Mouse (Mus musculus) liver, embryonic 16.5 days (tissue): ENCODE data around the gene Pnrc1. TPM values are rescaled to one million over a fixed set of nuclear protein-coding genes. Genes with fewer than 3 reads are reported as not detected.
A peak's percentile ranks its signal among the peaks of the same experiment; 100 is the strongest.

Experiments
- ATAC-seq: fragments of 200-750 bp; cut with Nextera tagmentation; 2 replicates; pipeline ENCODE4 v1.8.0; 2017; ENCODE audit warnings: low read depth, mild to moderate bottlenecking, moderate number of reproducible peaks, moderate library complexity
- H3K27ac ChIP-seq: fragments of 300-500 bp; sonication (generic); 2 replicates; pipeline ENCODE4 v1.5.1; 2014; ENCODE audit warnings: mild to moderate bottlenecking, low read length
- H3K27me3 ChIP-seq: fragments of 300-500 bp; sonication (generic); 2 replicates; pipeline ENCODE4 v1.6.1; 2014; ENCODE audit warnings: low read depth, low read length, mixed read lengths; ENCODE audit not compliant: control insufficient read depth, insufficient read depth
- H3K36me3 ChIP-seq: fragments of 300-500 bp; sonication (generic); 2 replicates; pipeline ENCODE4 v1.6.1; 2014; ENCODE audit warnings: mild to moderate bottlenecking; ENCODE audit not compliant: control insufficient read depth, insufficient read depth
- H3K4me1 ChIP-seq: fragments of 300-500 bp; sonication (generic); 2 replicates; pipeline ENCODE4 v1.6.1; 2014; ENCODE audit warnings: low read depth, low read length, mixed read lengths; ENCODE audit not compliant: control insufficient read depth
- H3K4me2 ChIP-seq: fragments of 300-500 bp; sonication (generic); 2 replicates; pipeline ENCODE4 v1.6.1; 2014; ENCODE audit warnings: low read depth, low read length, mixed read lengths
- H3K4me3 ChIP-seq: fragments of 300-500 bp; sonication (generic); 2 replicates; pipeline ENCODE4 v1.5.1; 2014; ENCODE audit warnings: low read depth, mild to moderate bottlenecking, low read length
- H3K9ac ChIP-seq: fragments of 300-500 bp; sonication (generic); 2 replicates; pipeline ENCODE4 v1.6.1; 2014; ENCODE audit warnings: low read depth, low read length
- H3K9me3 ChIP-seq: fragments of 300-500 bp; sonication (generic); replicated peaks from 2 replicates; pipeline ENCODE4 v1.6.1; 2016; ENCODE audit warnings: low read length; ENCODE audit not compliant: control insufficient read depth
- WGBS: fragments of 180-500 bp; shearing (Covaris S2); extraction: QIAGEN DNeasy Blood & Tissue Kit; methylation state at CpG from one replicate; pipeline ENCODE4 v1.1.7; 2014; ENCODE audit not compliant: insufficient replicate concordance; 5-methylcytosine and 5-hydroxymethylcytosine counted together
- polyA plus RNA-seq: library from polyadenylated mRNA; unstranded; fragments of >200 nt; fragmentation: Nextera tagmentation; extraction: Ambion mirVana; gene quantifications from 2 replicates; pipeline ENCODE4 v1.2.1, GENCODE M21; 2015

The Pnrc1 gene
- polyA plus RNA-seq, 1 experiment from 2014 or later: 53.2 TPM

- no peak for ATAC-seq
- 59% methylated on average over 3 of the region's 3 CpGs for WGBS
- no peaks in the 10 kb centered on the region; the same call in 1 of the 2 replicates for H3K4me1 ChIP-seq
These were observed 7.9 kb downstream of the Pnrc1 start for GRCm38 (mm10) chr4:33281891-33282685.

GRCm38 (mm10) chr4:33273437-33273836 is 16.5 kb downstream of the Pnrc1 start:
- H3K27me3 ChIP-seq: no peaks in the 10 kb centered on the region
- 50% methylated on average over 3 of the region's 3 CpGs for WGBS
- H3K4me3 ChIP-seq: no peak overlapping the region
- H3K27ac ChIP-seq: no peak overlapping the region
- no peaks in the 10 kb centered on the region for H3K9me3 ChIP-seq
- H3K4me2 ChIP-seq: no peak overlapping the region
- ATAC-seq: no peak
- no peaks in the 10 kb centered on the region for H3K36me3 ChIP-seq
- no peaks in the 10 kb centered on the region for H3K4me1 ChIP-seq
- no peak overlapping the region for H3K9ac ChIP-seq

More at GRCm38 (mm10) chr4:33281891-33282685, 7.9 kb downstream of the Pnrc1 start:
- Histone ChIP-seq H3K27ac (no peak overlapping the region), H3K36me3 (no peaks in the 10 kb centered on the region), H3K4me2 (no peak overlapping the region), H3K9ac (no peak overlapping the region), H3K4me3 (no peak overlapping the region), H3K9me3 (no peaks in the 10 kb centered on the region), H3K27me3 (no peaks in the 10 kb centered on the region)

GRCm38 (mm10) chr4:33270386-33271314 is 19.3 kb downstream of the Pnrc1 start:
- 76% methylated on average over 11 of the region's 11 CpGs for WGBS
- no peak for ATAC-seq

GRCm38 (mm10) chr4:33264979-33265726 is 24.8 kb downstream of the Pnrc1 start:
- 53% methylated on average over 11 of the region's 11 CpGs for WGBS
- no peaks in the 10 kb centered on the region for H3K36me3 ChIP-seq
- no peak overlapping the region for H3K4me3 ChIP-seq
- no peaks in the 10 kb centered on the region for H3K9me3 ChIP-seq
- no peaks in the 10 kb centered on the region for H3K4me1 ChIP-seq
- no peak overlapping the region for H3K4me2 ChIP-seq
- no peak overlapping the region for H3K9ac ChIP-seq
- no peak overlapping the region for H3K27ac ChIP-seq
- no peak for ATAC-seq
- no peaks in the 10 kb centered on the region for H3K27me3 ChIP-seq

More at GRCm38 (mm10) chr4:33270386-33271314, 19.3 kb downstream of the Pnrc1 start:
- Histone ChIP-seq H3K4me1 (no peaks in the 10 kb centered on the region), H3K36me3 (no peaks in the 10 kb centered on the region), H3K9ac (no peak overlapping the region), H3K27ac (no peak overlapping the region), H3K4me3 (no peak overlapping the region), H3K4me2 (no peak overlapping the region), H3K27me3 (no peaks in the 10 kb centered on the region), H3K9me3 (no peaks in the 10 kb centered on the region)

- Histone ChIP-seq H3K9ac (no peak overlapping the region), H3K9me3 (no peaks in the 10 kb centered on the region), H3K27me3 (no peaks in the 10 kb centered on the region), H3K4me2 (no peak overlapping the region), H3K36me3 (no peaks in the 10 kb centered on the region), H3K4me3 (no peak overlapping the region), H3K27ac (no peak overlapping the region), H3K4me1 (no peaks in the 10 kb centered on the region; the same call in 1 of the 2 replicates)
- 48% methylated on average over 1 of the region's 1 CpGs for WGBS
- no peak for ATAC-seq
These were observed 27.1 kb downstream of the Pnrc1 start for GRCm38 (mm10) chr4:33262897-33263296.

- H3K36me3 ChIP-seq: no peaks in the 10 kb centered on the region
- H3K9me3 ChIP-seq: no peaks in the 10 kb centered on the region
- H3K4me1 ChIP-seq: no peaks in the 10 kb centered on the region; the same call in 1 of the 2 replicates
- no peaks in the 10 kb centered on the region for H3K27me3 ChIP-seq
- H3K4me2 ChIP-seq: no peak overlapping the region
- H3K27ac ChIP-seq: peak overlapping the region; percentile 25
- H3K9ac ChIP-seq: no peak overlapping the region
- H3K4me3 ChIP-seq: no peak overlapping the region
- 17% methylated on average over 7 of the region's 7 CpGs for WGBS
- peak; percentile 79 for ATAC-seq
These were observed 28.6 kb downstream of the Pnrc1 start for GRCm38 (mm10) chr4:33261311-33261753.

- ATAC-seq: no peak
- Histone ChIP-seq H3K9me3 (no peaks in the 10 kb centered on the region), H3K27ac (no peak overlapping the region), H3K4me2 (no peak overlapping the region), H3K36me3 (no peaks in the 10 kb centered on the region), H3K4me3 (no peak overlapping the region), H3K4me1 (no peaks in the 10 kb centered on the region; the same call in 1 of the 2 replicates), H3K9ac (no peak overlapping the region), H3K27me3 (no peaks in the 10 kb centered on the region)
These were observed 29.7 kb downstream of the Pnrc1 start for GRCm38 (mm10) chr4:33260311-33260710.

GRCm38 (mm10) chr4:33257263-33257964 is 32.5 kb downstream of the Pnrc1 start:
- H3K9ac ChIP-seq: no peak overlapping the region
- ATAC-seq: peak; percentile 65
- H3K9me3 ChIP-seq: no peaks in the 10 kb centered on the region
- H3K4me2 ChIP-seq: no peak overlapping the region
- 51% methylated on average over 11 of the region's 11 CpGs for WGBS
- no peaks in the 10 kb centered on the region for H3K36me3 ChIP-seq
- H3K4me1 ChIP-seq: no peaks in the 10 kb centered on the region; the same call in 1 of the 2 replicates
- H3K27me3 ChIP-seq: no peaks in the 10 kb centered on the region
- H3K4me3 ChIP-seq: no peak overlapping the region
- peak overlapping the region; percentile 61 for H3K27ac ChIP-seq
